Mouse (Mus musculus) MEL-GATA-1-ER (cell line): Measurements from ENCODE around the gene Cmpk1.
"Not testable (repeated sequence)": the region's sequence is repeated elsewhere in the genome, so short reads cannot be mapped to it uniquely, and the experiment has no call there.

Source experiments
- DNase-seq: peaks from one replicate; pipeline ENCODE4 v3.0.0-alpha.2; 2012; ENCODE audit warnings: low read depth; ENCODE audit errors: extremely low read depth

Cmpk1 gene

DNA sequence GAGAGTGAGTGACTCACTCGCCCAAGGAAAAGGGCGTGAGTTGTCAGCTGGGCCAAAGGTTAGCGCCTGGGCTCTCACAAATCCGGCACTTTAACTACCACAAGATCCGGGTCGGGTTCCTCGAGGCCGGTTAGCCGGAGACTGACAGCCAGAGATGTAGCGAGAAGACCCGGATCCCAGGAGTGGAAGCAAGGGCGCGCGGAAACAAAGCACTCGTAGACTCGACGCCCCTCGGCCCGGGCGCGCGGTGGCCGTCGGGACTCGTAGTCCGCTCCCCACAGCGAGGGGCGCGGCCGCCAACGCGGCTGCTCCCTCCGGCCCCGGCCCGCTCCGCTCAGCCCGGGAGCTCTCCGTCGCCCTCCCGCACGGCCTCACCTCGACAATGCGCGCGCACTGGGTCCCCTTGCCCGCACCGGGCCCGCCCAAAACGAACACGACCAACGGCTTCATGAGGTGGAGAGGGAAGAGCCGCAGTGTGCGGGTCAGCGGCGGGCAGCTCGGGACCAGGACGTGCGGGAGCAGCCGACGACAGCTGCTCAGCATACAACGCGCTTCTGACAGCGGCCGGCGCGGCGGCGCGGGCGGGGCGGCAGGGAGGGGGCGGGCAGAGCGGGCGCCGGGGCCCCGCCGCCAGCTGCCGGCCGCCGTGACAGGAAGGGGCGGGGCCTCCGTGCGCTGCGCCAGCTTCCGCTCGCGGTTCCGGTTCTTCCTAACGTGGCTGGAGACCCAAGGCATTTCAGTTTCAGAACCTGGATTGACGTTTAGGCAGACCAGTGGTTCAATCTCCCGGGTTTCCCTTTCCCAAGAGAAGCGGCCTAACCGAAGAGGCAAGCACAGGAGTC lies at the start of gene Cmpk1:
Gene Cmpk1 (minus strand): TSS at position 651 of the 842 bp plus-strand sequence.
- peak; percentile 56 for DNase-seq

DNA sequence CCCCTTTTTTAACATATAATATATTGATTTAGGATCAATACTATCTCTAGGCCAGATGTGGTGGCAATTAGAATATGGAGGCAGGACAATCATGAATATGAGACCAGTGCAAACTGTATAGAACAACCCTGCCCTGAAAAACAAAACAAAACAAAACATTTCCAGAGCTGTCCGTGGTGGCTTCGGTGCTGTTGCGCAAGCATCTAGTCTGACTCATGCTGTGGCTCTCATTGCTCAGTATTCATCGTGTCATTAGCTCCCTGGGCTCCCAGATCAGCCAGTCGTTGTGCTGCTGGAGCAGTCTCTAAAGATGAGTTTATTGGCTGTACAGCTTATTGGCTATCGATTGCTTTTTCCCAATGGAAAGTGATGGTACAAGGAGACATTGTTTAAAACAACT lies 48.0 kb upstream of the Cmpk1 start:
- no peak for DNase-seq

GRCm38 (mm10) chr4:115019997-115020396 lies 33.0 kb upstream of the Cmpk1 start:
- no peak for DNase-seq

DNA sequence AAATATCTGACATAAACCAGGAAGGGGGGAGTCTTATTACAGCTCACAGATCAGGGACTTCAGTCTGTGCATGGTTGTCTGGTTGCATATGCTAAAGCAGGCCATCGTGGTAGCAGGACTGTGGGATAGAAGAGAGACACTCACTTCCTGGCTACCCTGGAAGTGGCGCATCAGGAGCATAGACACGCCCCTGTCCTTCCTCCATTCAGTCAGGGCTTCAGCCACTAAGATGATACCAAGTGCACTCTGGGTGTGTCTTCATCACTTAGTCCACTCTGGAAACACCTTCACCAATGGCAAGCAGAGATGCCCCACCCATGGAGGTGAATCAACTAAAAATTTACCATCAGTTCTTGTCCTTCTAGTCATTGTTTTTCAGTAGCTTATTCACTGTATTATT lies 27.2 kb upstream of the Cmpk1 start:
- DNase-seq: no peak

DNA sequence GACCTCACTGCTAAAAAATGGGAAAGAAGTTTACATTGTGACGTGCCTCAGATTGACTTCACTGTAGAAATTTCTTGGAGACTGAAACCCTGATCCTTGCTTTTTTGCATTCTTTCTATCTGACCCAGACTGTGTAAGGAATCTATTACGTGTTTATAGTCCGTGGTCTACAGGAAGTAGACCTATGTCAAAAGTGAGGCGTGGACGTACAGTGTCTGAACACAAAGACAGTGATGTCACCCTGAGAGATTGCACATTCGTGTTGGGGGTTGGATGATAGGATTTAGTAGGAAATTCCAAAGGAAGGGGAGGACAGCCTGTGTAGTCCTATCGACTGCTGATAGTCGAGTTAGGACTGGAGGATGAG lies 13.4 kb upstream of the Cmpk1 start:
- DNase-seq: peak; percentile 34

- DNase-seq: peak; percentile 95
Measured at GRCm38 (mm10) chr4:114999773-115000428, 12.9 kb upstream of the Cmpk1 start, which contains the start of gene Stil. Gene Stil (plus strand): TSS chr4:115000159.

- no peak for DNase-seq
Measured at GRCm38 (mm10) chr4:114999445-114999772, 12.4 kb upstream of the Cmpk1 start.

DNA sequence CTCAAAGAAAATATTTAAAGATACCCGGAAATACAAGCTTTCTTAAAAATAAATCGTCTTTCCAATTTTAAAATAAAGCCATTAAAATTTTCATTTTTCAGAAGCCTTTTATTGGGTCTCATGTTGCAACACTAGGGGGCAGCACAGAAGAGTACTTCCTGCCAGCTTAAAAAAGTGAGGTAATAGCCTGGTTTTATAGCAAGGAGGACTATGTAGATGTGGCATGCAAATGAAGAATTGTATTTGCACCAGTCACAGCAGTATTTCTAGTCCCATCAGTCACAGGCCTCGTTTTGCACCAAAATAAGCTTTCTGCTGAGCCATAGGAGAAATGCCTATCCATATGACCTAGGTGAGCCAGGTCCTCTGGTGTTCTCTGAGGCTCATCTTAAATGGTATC lies 10.0 kb upstream of the Cmpk1 start:
- DNase-seq: no peak

GRCm38 (mm10) chr4:114994218-114994617 lies 7.2 kb upstream of the Cmpk1 start:
- DNase-seq: no peak

DNA sequence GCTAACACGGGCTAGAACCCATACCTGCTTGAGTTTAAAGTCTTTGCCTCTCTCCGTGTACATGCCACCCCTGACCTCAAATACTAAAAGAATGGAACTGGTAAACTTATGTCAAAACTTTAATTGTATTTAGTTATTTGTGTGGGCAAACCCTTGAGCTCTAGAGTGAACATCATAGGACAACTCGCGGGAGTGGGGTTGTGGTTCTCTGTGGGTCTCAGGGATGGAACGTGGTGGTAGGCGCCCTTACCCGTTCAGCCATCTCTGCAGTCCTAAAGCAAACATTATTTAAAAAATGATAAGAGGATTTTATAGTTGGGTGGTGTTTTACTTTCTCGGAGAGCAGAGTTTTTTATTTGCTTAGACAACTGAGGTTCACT lies 840 bp downstream of the Cmpk1 start:
- no peak for DNase-seq

GRCm38 (mm10) chr4:114983020-114983419 lies 4.0 kb downstream of the Cmpk1 start:
- peak; percentile 44 for DNase-seq

- peak; percentile 56 for DNase-seq
Measured at GRCm38 (mm10) chr4:114982619-114983018, 4.4 kb downstream of the Cmpk1 start.

- no peak for DNase-seq
Measured at GRCm38 (mm10) chr4:114973229-114973740, 13.8 kb downstream of the Cmpk1 start.

DNA sequence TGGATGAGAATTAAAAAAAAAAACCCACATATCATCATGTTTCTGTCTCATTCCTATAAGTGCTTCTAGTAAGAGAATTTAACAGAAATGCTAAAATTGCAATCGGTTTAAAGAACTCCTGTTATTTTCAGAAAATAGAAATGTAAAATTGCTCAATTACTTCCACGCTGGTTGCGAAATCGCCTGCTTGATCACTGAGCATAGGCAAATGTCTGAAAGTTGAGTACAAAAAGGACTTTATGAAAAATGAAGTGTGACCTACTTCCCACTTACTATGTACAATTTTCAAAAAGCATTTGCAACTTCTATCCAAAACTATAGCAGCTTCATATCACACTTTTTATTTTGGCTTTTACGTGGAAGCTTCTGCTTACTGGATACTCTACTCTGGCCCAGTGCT lies 16.3 kb downstream of the Cmpk1 start:
- no peak for DNase-seq

- not testable (repeated sequence) for DNase-seq
Measured at GRCm38 (mm10) chr4:114960881-114961280, 26.2 kb downstream of the Cmpk1 start.

DNA sequence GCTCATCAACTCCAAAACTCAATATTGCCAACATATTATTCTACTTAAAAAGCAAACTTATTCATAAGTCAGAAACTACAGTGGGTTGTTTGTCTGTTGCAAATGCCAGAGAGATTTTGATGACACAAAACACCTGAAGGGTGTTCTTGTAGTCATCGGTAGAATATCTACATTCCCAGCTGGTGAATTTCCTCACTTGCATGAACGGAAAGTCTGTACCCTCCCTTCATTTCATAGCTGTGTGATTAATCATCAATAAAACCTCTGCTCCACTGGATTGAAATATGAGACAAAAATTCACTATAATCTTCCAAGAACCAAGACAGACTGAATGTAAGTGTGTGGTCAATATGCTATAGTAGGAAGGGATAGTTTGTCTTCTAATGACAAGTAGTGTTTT lies 27.5 kb downstream of the Cmpk1 start:
- DNase-seq: no peak

DNA sequence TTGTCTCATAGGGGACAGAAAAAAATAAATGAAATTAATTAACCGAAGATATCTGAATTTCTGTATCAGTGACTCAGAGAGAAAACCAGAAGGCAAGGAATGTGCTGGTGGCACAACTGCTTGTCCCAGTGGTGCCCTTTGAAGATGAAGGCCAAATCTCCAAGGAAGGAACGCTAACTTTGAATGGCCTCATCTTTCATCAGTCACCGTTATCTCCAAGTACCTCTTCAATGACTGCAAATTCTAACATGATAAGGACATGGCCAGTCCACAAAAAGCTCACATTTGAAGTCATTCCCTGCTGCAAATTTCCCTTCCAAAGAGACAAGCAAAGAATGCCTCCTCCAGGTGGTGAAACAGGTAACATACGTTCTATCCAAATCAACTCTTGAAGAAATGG lies 28.3 kb downstream of the Cmpk1 start:
- no peak for DNase-seq

DNA sequence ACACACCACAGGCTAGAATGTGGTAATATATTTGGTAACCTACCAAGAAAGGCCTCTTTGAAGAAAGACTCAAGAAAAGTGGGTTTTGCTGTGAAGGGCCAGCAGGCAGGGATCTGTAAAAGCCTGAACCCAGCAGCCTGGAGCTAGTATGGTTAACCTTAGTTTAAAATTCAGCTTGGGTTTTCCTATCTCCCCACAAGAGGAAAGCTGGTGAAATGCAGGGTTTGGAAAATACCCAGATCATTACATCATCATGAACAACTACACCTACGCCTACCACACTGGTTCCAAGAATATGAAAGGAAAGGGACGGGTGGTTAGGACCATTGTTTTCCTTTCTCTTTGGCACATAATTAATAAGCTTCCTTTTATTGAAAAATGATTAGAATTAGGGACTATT lies 28.8 kb downstream of the Cmpk1 start:
- DNase-seq: no peak

- DNase-seq: no peak
Measured at GRCm38 (mm10) chr4:114957403-114957802, 29.6 kb downstream of the Cmpk1 start.

- no peak for DNase-seq
Measured at GRCm38 (mm10) chr4:114953172-114953571, 33.9 kb downstream of the Cmpk1 start.

DNA sequence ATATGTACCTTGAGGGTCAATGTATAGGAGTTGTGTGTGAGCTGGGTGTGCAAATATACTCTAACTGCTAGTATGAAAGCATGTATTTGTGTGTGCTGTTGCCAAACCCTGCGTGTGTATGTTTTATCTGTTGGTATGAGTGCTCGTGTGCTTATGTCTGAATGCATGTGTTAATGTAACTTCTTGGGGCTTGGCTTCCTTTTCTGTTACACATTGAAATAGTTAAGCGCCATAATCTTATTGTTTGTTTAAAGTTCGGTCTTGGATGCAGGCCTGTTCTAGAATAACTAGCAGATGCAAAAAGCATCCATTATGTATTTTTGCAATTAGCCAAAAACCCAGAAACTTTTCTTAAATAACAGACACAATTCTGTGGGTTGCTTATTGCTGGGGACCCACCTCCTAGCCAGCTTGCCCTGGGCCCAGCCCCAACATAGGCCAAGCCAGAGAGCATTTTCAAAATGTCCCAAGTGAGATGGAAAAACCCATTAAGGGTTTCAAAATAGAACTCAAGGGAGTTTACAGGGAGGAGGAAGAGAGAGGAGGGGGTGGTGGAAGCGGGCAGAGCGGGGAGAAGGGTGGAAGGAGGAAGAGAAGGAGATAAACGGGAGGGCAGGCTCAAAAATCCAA lies 39.1 kb downstream of the Cmpk1 start:
- no peak for DNase-seq

DNA sequence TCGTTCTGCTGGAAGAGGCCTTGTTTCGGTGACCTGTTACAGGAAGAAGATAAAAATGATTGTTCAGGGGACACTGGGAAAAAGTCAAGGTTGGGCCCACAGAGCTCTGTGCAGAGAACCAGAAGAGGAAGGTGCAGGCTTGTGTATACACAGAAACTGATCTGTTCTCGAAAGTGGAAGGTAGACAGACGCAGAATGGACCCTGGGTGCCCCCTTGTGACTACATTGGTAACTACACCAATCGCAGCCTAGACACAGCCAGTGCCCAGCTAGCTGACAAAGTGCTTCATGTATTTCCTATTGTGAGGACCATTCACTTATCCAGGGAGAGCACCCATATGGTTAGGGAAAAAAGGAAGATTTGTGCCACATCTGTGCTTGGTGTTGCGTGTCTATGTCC lies 39.6 kb downstream of the Cmpk1 start:
- DNase-seq: peak; percentile 57
